Mouse (Mus musculus) right cerebral cortex, postnatal 4 days (tissue): ENCODE data around the gene Sumo1.

Source experiments
- DNase-seq: peaks from one replicate; pipeline ENCODE4 v3.0.0-alpha.2; 2022

Sumo1 gene

DNA sequence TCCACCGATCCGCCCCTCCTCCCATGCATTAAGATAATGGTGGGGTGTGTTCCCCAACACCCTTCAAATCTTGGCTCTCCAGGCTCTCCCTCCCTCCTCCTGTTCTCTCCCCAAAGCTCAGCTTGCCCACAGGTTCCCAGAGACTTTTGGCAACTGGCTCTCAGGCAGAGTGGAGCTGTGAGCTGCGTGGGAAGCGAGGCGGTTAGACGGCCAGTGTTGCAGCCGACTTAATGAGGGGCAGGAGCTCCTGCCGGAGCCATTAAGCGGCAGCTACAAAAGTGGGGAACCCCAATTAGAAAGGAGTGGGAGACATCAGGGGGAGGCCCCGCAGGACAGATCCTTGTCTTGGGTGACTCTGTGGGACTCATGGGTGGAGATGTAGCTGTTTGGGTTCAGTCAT, 78.3 kb downstream of the Sumo1 start:
- no peak for DNase-seq

DNA sequence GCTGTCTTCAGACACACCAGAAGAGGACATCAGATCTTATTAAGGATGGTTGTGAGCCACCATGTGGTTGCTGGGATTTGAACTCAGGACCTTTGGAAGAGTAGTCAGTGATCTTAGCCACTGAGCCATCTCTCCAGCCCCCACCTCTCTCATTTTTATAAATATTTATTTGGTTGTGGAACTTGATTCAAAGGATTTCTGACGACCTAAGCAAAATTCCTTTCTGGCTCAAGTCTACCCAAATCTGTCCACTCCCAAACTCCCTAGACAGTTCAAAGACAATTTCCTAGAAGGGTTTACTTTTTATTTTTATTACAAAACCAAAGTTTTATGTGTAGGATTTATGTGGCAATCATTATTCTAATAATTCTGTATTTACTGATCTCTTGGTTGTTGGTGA, 81.4 kb downstream of the Sumo1 start:
- no peak for DNase-seq

DNA sequence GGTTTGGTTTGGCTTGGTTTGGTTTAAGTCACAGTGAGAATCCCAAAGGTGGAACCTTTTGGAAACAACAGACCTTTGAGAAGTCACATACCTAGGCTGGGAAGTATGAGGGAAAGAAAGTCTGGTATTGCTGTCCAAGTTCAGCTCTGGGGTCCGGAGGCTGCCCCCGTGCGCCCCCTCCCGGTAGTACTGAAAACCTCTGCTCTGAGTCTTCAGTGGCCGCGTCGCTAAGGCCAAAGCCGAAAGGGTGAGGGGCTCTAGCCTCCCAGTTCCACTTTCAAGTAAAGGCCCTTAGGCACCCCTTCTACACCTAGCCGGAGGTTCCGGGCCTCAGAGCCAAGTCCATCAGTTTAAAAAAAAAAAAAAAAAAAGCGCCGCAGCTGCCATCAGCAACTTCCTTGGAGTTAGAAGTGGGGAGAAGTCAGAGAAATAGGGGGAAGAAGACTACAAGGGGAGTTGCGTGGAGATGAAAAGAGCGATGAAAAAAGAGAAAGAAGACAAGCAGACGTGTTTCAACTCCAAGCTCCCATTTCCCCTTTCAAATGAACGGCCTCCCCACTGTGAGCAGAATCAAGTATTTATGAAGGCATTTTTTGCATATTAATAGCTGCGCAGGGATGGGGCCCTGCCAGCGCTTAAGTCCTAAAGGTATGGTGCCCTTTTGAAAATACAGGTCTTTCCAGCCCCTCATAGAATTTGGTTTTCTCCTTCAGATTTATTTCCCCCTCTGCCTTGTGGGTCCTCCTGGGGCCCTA, 85.8 kb downstream of the Sumo1 start:
- peak; percentile 73 for DNase-seq

DNA sequence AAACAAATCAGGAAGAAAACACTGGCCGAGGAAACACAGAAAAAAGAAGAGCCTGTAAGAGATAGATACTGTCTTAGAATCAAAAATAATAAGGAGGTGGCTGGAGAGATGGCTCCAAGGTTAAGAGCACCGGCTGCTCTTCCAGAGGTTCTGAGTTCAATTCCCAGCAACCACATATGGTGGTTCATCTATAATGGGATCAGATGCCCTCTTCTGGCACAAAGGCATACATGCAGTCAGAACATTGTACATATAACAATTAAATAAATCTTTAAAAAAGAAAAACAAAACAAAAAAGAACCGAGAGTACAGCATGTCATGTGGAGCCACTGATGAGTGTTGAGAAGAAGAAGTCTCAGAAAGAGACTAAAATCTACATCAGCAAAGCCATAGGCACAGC, 89.8 kb downstream of the Sumo1 start:
- no peak for DNase-seq

DNA sequence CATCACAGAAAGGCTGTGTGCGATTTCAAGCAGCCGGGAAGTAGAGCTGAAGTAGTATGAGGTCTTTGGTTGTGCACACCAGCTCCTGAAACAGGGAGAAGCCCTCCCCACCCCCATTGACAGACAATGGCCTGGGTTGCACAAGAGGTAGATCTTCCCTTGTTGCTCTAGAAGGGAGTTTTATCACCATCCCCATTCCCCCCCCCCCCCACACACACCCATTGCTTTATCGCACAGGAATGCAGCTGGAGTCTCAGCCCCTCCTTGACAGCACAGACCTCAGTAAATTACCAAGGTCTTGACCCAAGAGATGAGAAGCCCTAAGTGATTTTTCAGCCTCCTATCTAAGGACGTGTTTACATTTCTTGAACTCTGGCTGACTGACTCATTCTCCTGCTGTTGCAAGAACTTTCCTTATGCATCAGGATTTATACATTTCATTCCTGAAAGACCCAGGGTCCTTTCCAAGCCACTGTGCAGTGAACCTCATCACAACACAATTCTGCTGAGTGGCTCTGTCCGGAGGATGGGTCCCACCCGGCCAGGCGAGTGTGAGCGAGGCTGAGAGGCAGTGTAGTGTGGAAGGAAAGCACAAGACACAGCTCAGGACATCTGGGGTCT, 90.4 kb downstream of the Sumo1 start:
- no peak for DNase-seq

DNA sequence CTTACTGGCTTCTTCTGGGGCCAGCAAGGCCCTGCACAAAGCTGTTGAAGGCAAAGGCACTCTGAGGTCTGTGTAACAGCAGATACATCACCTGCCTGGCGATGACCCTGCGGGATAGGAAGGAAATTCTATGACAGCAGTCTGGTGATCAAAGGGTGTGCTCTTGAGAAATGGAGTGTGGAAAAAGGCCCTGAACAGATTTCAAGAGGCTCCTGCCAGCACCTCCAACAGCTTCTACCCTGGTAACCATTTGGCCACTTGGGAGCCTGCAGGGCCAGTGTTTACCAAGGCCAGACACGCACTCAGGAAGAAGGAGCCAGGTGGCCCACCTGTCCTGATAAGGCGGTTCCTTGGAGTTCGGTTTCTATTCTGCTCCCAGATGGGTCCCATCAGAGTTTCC, 91.3 kb downstream of the Sumo1 start:
- no peak for DNase-seq

DNA sequence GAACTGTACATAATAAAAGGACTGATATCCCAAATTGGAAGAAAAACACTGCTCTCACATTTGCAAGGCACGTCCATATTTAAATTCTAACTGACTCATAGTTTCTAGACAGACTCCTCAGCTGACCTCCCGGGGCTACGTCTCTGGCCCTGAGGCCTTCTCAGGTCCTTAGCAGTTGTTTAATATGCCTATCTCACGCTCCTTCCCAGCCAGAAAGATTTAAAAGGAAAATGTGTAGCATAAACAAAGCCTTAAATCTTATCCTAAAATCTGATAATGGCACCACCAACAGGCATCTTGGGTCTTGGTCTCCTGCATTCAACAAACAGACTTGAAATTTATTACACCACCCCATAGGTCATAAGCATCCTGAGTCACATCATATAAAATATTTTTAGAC, 91.9 kb downstream of the Sumo1 start:
- no peak for DNase-seq

DNA sequence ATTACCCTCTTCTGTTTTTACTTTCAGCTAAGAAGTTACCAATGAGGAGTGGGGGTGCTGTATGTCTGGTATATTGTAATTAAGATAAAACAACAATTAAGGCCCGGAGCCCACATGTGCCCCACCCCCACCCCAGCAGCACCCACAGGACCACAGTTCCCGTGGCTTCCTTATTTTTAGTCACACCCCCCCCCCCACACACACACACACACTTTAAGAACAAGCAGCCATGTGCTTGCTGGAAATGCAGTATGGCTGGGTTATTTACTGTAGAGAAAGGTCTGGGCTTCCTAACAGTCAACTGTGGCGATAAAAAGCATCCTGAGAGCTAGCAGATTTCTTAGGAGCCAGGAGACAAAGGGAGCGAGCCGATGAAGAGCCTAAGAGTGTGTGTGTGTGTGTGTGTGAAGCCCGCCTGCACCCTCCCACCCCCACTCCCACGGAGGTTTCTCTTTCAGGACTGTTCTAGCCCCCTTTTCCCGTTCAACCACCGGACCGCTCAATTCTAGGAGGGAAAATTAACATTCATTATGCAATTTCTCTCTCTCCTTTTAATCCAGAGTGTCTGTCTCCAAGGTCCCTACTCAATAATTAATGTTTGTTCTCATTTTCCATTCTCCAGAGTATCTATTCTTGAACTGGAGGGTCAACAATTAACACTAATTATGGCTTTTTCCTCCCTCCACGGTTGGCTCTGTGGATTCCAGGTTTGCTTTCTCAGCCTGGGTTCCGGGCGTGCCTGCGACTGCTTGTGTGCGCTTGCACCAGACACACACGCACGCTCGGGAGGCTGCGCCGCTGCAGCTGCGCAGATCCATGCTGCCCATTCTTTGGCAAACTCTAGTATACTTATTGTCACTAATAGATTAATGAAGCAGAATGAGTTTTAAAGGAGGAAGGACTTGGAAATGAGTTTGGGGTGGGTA, 96.1 kb downstream of the Sumo1 start:
- peak; percentile 50 for DNase-seq

DNA sequence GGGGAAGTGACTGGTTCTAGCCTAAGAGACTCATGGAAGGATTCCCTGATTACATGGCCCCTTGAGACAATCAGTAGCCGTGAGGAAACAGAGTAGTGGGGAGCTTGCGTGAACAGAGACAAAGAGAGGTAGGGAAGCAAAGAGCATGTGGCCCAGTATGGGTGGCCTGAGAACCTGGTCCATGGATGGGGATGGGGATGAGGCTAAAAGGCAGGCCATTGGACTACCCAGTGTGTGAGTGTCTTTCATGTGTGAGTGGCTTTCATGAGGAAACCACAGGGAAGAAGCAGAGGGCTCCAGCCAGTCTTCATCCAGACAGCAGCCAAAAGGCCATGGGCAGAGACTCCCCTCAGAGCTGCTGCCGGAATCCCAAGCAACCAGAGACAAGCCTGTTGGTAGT, 96.8 kb downstream of the Sumo1 start:
- no peak for DNase-seq

DNA sequence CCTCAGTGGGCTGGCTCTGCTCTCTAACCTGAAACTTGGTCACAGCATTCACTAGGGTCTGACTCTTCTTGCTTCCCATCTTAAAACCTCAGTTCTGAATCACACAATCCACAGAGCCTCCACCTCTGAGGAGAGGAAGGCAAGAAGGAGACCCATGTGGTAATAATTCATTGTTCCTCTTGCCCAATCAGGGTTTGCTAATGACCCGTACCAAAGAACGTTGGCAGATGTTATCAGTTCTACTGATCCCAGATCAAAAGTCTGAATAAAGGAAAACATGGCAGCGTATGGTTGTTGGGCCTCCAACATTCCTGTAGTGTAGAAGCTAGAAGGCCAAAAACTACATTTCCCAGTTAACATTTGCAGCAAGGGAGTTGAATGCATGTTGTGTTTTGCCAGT, 99.1 kb downstream of the Sumo1 start:
- no peak for DNase-seq

DNA sequence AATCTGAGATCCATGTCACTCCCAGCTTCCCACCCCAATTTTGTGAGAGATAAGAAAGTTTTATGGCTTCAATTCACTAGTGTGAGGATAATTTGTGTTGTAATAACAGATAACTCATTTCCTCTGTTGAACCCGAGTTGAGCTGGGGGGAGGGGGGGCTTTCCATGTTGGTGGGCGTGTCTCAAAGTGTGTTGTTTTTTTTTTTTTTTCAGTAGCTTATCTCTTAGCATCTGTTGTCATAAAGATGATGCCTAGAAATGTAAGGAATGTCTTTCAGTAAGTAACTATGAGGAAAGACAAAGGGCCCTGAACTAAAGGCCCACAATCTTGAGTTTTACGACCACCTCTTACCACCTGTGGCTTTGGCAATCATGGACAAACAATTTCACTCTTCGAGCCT, 99.9 kb downstream of the Sumo1 start:
- DNase-seq = no peak

DNA sequence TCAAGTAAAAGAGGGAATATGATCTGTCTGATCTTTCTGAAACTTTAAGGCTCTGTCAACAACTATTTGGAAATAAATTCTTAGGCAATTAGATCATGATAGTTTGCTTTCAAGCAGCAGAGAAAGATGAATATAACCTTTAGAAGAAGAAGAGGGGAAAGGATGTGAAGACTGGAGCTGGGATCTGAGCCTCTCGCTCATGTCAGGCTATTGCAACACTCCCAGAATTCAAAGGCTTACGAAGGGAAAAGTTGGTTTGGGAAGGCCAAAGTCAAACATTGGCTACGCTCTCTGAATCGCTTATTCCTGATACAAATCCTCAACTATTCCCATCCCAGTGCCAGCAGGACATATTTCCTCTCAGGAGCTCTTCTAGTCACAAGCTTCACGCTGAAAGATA, 101.3 kb downstream of the Sumo1 start:
- DNase-seq = no peak

DNA sequence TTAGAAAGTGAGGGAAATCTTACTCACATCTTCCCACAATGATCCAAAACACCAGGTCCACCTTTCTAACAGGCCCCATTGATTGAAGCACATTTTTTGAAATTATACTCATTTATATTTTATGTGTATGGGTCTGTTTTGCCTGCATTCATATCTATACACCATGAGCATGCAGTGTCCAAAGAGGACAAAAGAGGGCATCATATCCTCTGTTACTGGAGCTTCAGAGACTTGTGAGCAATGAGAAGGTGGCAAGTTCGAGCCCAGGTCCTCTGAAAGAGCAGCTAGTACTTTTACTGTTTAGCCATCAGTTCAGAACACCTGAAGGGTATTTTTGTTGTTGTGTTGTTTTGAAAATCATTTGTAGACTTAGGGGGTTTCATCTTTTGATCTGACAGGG, 102.4 kb downstream of the Sumo1 start:
- no peak for DNase-seq

DNA sequence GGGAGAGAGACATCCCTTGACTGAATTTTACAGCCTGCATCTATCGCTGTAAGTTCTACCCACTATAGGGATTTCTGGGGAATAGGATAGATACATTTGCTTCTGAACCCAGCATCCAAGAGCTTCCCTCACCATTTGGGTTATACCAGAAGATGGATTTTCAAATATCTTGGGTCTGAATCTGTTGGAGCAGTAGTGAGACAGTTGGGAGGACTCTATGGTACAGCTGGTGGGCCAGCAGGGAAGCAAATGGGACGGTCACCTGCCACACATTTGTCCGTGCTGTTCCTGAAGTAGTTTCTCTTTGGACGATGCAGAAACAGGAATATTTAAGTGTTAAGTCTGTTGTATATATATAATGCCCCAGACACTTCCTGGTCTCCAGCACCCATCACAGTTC, 103.1 kb downstream of the Sumo1 start:
- DNase-seq = no peak

DNA sequence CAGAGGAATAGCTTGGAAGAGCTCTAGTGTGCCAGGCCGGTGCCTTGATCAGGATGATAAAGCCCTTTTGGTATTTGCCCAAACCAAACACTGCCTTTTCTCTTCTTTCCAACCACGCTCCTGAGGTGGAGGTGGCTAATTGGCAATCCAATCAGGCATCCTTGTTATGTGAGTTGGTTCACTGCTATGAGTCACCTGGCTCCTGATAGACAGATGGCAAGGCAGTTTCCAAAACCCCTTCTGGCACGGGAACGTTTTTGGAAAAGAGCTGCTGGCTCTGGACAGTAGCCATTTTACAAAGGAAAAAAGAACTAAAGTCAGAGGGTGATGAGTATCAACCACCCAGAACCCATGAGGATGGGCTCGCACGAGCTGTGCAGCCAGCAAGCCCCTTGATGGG, 103.7 kb downstream of the Sumo1 start:
- DNase-seq = no peak

DNA sequence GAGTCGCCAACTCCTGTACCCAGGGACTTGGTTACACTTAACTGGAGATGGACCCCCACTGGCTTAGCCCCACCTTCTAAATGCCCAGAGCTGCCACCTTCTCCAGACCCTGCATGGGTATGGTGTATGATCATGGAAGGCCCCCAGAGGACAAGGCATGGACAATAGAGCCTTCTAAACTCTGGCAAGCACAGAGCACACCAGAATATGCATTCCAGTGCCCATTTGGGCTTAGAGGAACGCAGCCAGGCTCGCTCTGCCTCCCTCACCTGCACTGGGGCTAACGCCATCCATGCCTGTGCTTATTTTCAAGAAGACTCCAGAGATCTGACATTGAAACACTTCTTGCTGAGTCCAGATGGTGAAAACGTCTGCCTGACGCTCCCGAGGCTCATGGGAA, 104.4 kb downstream of the Sumo1 start:
- DNase-seq = no peak

DNA sequence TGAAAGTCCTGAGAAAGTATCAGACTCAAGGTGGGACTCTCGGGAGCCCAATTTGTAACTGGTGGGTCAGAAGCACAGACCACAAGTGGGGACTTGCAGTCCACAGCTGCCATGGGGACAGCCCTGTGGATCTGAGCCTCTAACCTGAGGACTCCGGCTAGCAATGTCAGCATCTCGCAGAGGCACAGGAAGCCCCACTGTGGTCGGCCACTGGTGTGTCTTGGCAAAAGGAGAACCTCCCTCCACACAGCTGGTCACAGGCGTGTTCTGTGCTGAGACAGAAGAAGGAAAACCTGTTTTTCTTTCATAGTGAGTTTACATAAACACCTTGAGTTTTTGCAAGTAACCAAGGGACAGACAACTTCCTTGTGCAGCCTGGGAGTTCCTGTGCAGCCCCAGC, 104.8 kb downstream of the Sumo1 start:
- DNase-seq = no peak

DNA sequence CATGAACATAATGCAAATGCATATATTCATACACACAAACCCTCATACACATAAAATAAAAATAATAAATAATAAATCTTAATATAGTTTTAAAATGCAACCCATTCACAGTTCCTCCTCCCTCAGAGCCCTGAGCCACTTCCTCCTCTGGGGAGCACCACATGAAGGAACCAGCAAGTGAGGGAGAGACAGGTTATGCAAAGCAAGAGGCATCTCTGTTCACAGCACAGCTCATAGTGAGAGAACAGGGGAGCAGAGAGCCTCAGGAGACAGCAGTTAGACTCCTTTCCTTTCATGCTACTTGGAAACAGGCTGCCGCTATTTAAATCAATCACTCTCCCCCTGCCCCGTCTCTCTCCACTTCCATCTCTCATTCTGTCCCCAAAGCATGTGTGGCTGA, 107.1 kb downstream of the Sumo1 start:
- DNase-seq = no peak

DNA sequence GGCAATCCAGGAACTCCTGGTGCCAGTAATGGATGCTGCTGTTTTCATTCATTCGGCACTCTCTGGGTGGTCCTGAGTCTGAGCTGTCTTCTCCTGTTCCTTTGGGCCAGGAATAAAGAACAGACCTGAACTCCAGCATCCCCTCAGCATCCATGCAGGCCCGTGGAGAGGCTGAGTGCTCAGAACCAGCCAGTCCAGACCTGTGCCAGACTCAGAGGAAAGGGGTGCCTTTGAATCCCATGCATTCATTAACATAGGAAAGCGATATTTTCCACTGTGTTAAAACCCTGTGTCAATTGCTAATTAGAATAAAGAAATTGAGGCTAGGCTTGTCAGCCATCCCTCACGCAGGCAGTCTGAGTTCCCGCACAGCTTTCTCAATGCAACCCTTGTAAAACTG, 116.9 kb downstream of the Sumo1 start:
- no peak for DNase-seq

DNA sequence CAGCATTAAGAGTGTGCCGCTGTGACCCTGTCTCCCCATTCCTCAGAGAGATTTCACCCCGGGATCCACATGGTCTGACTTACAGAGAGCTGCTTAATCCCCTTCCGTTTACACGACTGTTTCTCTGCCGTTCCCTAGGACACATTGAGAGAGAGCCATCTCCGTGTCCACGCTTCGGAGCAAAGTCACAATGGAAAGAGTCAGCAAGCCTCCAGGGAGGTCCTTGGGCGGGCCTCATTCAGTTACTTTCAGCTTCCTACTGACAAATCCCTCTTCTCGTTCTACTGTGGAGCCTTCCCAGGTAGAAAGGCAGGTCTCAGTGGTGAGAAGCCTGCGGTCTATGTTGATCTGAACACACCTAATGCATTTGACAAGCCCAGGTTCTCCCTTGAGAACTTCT, 119.6 kb downstream of the Sumo1 start:
- DNase-seq = no peak

DNA sequence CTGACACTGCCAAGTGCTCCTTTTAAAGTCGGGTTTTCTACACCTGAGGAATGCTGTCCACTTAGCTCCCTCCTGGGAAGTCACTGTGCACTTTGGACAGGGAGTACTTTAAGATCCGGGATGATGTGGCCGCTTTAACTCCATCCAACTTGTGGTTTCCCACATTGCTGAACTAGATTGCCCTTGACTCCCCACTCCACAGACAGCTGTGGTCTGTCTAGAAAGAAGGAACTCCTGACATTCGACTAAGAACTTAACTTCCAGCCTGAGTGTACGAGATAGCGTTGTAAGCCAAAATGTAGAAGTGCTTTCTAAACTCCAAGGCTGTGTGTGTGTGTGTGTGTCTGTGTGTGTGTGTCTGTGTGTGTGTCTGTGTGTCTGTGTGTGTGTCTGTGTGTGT, 120.4 kb downstream of the Sumo1 start:
- no peak for DNase-seq

DNA sequence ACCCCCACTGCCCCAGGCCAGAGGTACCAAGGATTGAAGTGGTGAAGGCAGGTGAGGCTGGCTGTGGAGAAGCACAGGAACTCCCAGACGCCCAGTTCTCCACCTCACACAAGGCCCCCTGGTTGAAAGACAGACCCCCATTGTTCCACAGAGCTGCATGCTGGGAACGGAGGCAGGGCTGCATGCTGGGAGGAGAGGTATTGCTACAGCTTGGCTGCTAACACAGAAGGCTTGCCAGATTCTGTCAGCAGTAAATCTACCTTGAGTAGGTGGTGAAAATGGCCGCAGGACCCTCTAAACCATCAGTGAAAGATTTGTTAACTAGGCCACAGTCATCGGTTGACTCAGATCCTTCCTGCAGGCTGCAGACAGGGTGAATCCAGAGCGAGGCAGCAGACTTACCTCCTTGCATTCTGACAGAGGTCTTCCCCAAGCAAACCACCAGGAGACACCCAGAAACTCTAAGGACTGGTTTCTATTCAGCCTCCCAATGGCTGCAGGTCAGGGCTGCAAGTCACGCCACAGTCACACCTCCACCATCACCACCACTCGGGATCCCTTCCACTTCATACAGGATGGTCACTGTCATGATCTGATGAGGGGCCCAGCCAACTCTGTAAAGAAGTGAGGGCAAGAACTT, 121.5 kb downstream of the Sumo1 start:
- DNase-seq = no peak

DNA sequence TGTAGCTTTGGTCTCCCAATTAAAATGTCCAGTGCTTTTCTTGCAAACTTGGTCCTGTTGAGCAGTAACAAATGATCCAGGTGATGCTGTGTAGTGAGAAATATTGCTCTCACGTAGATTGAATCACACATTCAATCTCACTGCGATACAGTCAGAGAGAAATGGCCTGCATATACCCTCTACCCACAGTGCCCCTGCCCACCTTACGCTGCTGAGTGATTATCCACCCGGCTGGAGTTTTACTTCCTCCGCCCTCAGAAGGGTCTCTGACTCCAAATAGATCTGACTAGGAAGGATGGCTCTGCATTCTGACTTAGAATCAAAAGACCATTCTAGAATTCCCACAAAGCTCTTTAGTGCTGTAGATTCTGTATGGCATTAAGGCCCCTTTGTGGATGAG, 122.1 kb downstream of the Sumo1 start:
- no peak for DNase-seq

DNA sequence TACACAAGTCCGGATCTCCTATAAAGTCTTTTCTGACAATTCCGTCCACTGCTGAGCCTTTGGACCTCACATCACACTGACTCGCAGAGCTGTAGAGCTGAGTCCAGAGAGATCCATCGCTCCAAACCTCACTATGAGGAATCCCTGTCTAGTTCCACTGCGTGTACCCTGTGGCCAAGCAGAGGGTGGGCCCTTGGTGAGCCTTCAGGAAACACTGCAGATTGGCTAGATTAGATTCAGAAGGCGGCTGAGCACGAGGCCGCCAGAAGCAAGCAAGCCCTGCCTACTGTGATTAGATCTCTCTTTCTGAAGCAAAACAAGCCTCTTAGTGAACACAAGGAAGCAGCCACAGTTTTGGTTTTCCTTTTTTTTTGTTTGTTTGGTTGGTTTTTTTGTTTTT, 126.7 kb downstream of the Sumo1 start:
- no peak for DNase-seq
